13 mouse cellular contexts compared by ENCODE assay signal in genomic region chr6:29431473-29431872, GRCm38 (mm10). TPM values are rescaled to one million over a fixed set of nuclear protein-coding genes. Genes with fewer than 3 reads are reported as not detected.
A peak's percentile ranks its signal among the peaks of the same experiment; 100 is the strongest.
DNase-seq lines count a peak whose midpoint lies in the region; ATAC-seq and TF ChIP-seq lines count a peak whose summit lies in the region.
"Had no signal": no experiment of that assay in that cellular context is flagged by ENCODE, and none has a peak within 500 bp of the region (broad histone marks: within the 10 kb centered on the region; RNA-seq: fewer than 3 reads in every experiment).

No protein-coding gene starts in this region.

- peak; percentile 12 for DNase-seq in embryo, embryonic 9.5 days (ENCODE audit: extremely low spot score)
- DNase-seq in embryo, embryonic 10.5 days (ENCODE audit: low spot score), result no peak
- DNase-seq in brain, embryonic 14.5 days (ENCODE audit: low read depth), result peak; percentile 28
- peak; percentile 50 for DNase-seq in heart, adult 8-10 months (ENCODE audit: low spot score)
- DNase-seq in heart, postnatal 4 days, result peak; percentile 72
- no peak for DNase-seq in cerebellum, postnatal 25 days
- no peak for DNase-seq in thymus, adult 18-20 months
- DNase-seq: cerebellum, adult 8-10 months; kidney, postnatal 4 days; liver, postnatal 0 days had no signal

- no peak for TF ChIP-seq CTCF in brain, embryonic 14.5 days (IDR thresholded peaks at IDR 0.05; ENCODE audit: borderline replicate concordance, extremely low read depth, insufficient read depth, insufficient read length)

- TF ChIP-seq POLR2A in brain, embryonic 14.5 days (IDR thresholded peaks at IDR 0.05; ENCODE audit: borderline replicate concordance, extremely low read depth, insufficient read depth, insufficient read length, poor library complexity, severe bottlenecking), result no peak

- ATAC-seq in activated CD4-positive, CD25-positive, alpha-beta regulatory T cell, adult 4 months, result no peak
- ATAC-seq: liver, postnatal 0 days had no signal

RNA-seq across cellular contexts. Expression of gene Flnc, which starts 1.6 kb away (rescaled TPM):
- polyA plus RNA-seq in brain, embryonic 14.5 days (2012; rRNA removed), result 3.2 and 9.7 TPM in 2 replicates
- total RNA-seq in heart, adult 8-10 months (2022), result 100 to 1,000 TPM; 195 to 305 (median 272) TPM
- total RNA-seq in heart, postnatal 4 days (2021), result 100 to 1,000 TPM; 303 to 309 TPM
- polyA plus RNA-seq in activated CD4-positive, CD25-positive, alpha-beta regulatory T cell, adult 4 months (2017; shearing (Covaris generic)), result not detected

RNA-seq across cellular contexts. Expression of gene Ccdc136, which starts 35.4 kb away (rescaled TPM):
- 44.5 and 46.7 TPM in 2 replicates for polyA plus RNA-seq in brain, embryonic 14.5 days (2012; rRNA removed)
- total RNA-seq in heart, adult 8-10 months (2022), result 1 to 10 TPM; 1.1 to 2.9 (median 2.5) TPM
- total RNA-seq in heart, postnatal 4 days (2021), result 10 to 100 TPM; 10.6 to 15.8 TPM
- under 1 TPM; 0.21 to 0.54 TPM for polyA plus RNA-seq in activated CD4-positive, CD25-positive, alpha-beta regulatory T cell, adult 4 months (2017; shearing (Covaris generic))
- total RNA-seq: MEL had no signal

RNA-seq across cellular contexts. Expression of gene Atp6v1f, which starts 36.0 kb away (rescaled TPM):
- polyA plus RNA-seq in brain, embryonic 14.5 days (2012; rRNA removed), result 258 and 356 TPM in 2 replicates
- 100 to 1,000 TPM; 128 to 134 (median 131) TPM for total RNA-seq in heart, adult 8-10 months (2022)
- 100 to 1,000 TPM; 110 to 117 TPM for total RNA-seq in heart, postnatal 4 days (2021)
- polyA plus RNA-seq in activated CD4-positive, CD25-positive, alpha-beta regulatory T cell, adult 4 months (2017; shearing (Covaris generic)), result 100 to 1,000 TPM; 373 to 399 TPM

RNA-seq across cellular contexts. Expression of gene Atp6v1fnb, which starts 39.8 kb away (rescaled TPM):
- 0.14 and 0.23 TPM in 2 replicates for polyA plus RNA-seq in brain, embryonic 14.5 days (2012; rRNA removed)
- total RNA-seq in heart, adult 8-10 months (2022), result not detected
- not detected for total RNA-seq in heart, postnatal 4 days (2021)
- not detected for polyA plus RNA-seq in activated CD4-positive, CD25-positive, alpha-beta regulatory T cell, adult 4 months (2017; shearing (Covaris generic))
- total RNA-seq: MEL had no signal
- polyA plus RNA-seq: liver, postnatal 0 days; stomach, embryonic 16.5 days had no signal

RNA-seq across cellular contexts. Expression of gene Opn1sw, which starts 43.2 kb away (rescaled TPM):
- polyA plus RNA-seq in brain, embryonic 14.5 days (2012; rRNA removed), result 0.11 and 0.32 TPM in 2 replicates
- total RNA-seq in heart, adult 8-10 months (2022), result under 1 TPM in 2 of 4 experiments, not detected in 2; 0.22 to 0.79 TPM
- total RNA-seq in heart, postnatal 4 days (2021), result not detected
- under 1 TPM; 0.23 to 0.52 TPM for polyA plus RNA-seq in activated CD4-positive, CD25-positive, alpha-beta regulatory T cell, adult 4 months (2017; shearing (Covaris generic))
- total RNA-seq: MEL had no signal

Comparison
In these comparisons a context has a peak if more than half of its experiments do, and no peak if none do; other contexts are left out.
1. DNase-seq: peak in embryo, embryonic 9.5 days (single experiment), brain, embryonic 14.5 days (single experiment), heart, adult 8-10 months (single experiment) and heart, postnatal 4 days (single experiment); none in embryo, embryonic 10.5 days (single experiment), cerebellum, postnatal 25 days (0 of 2) and thymus, adult 18-20 months (0 of 2).